Mouse (Mus musculus): ENCODE results near the gene Abat.

GRCm38 (mm10) chr16:8532461-8532860 lies 19.2 kb downstream of the Abat start:
- TF ChIP-seq TAL1 (IDR thresholded peaks at IDR 0.05; ENCODE audit: low read length) (no peak), GATA1 (IDR thresholded peaks at IDR 0.05; ENCODE audit: low read length) (no peak)

All from erythroblast, embryonic 14.5 days (primary cell).